Mouse (Mus musculus) gonadal fat pad, adult 2 months (tissue): ENCODE results near the gene Ccdc171. TPM values are rescaled to one million over a fixed set of nuclear protein-coding genes. Genes with fewer than 3 reads are reported as not detected.
"Not testable (repeated sequence)": the region's sequence is repeated elsewhere in the genome, so short reads cannot be mapped to it uniquely, and the experiment has no call there.

Source experiments
- DNase-seq: peaks from one replicate; pipeline ENCODE4 v3.0.0-alpha.2; 2012; ENCODE audit warnings: low read depth
- polyA plus RNA-seq: library from polyadenylated mRNA; depleted of rRNA; stranded (reverse); fragments of >200 nt; gene quantifications from 2 replicates; pipeline ENCODE4 v1.2.3, GENCODE M21; 2012; rRNA removed

Gene Ccdc171
- 0.66 and 1.3 TPM in 2 replicates for polyA plus RNA-seq

- no peak for DNase-seq
These were observed at the start of gene Ccdc171 for GRCm38 (mm10) chr4:83524843-83525689. Ccdc171 (plus strand) TSS chr4:83525545.

GRCm38 (mm10) chr4:83485250-83485649 is 40.1 kb upstream of the Ccdc171 start:
- DNase-seq: no peak

- no peak for DNase-seq
These were observed 39.6 kb upstream of the Ccdc171 start for GRCm38 (mm10) chr4:83485735-83486116.

- no peak for DNase-seq
These were observed 39.0 kb upstream of the Ccdc171 start, which contains the start of gene Psip1 for GRCm38 (mm10) chr4:83486117-83486901. Psip1 (minus strand) TSS chr4:83486459.

GRCm38 (mm10) chr4:83489121-83489520 is 36.2 kb upstream of the Ccdc171 start:
- no peak for DNase-seq

- DNase-seq: no peak
These were observed 32.2 kb upstream of the Ccdc171 start for GRCm38 (mm10) chr4:83493112-83493511.

GRCm38 (mm10) chr4:83497013-83497412 is 28.3 kb upstream of the Ccdc171 start:
- DNase-seq: not testable (repeated sequence)

- DNase-seq: no peak
These were observed 24.9 kb upstream of the Ccdc171 start for GRCm38 (mm10) chr4:83500154-83501036.

- DNase-seq: no peak
These were observed 24.3 kb upstream of the Ccdc171 start for GRCm38 (mm10) chr4:83501037-83501430.

- DNase-seq: no peak
These were observed 15.7 kb upstream of the Ccdc171 start for GRCm38 (mm10) chr4:83509600-83509999.

GRCm38 (mm10) chr4:83511083-83511482 is 14.3 kb upstream of the Ccdc171 start:
- DNase-seq: no peak

GRCm38 (mm10) chr4:83512217-83512616 is 13.1 kb upstream of the Ccdc171 start:
- no peak for DNase-seq

GRCm38 (mm10) chr4:83512644-83513043 is 12.7 kb upstream of the Ccdc171 start:
- no peak for DNase-seq

GRCm38 (mm10) chr4:83514183-83514582 is 11.2 kb upstream of the Ccdc171 start:
- DNase-seq: no peak

- DNase-seq: no peak
These were observed 10.2 kb upstream of the Ccdc171 start for GRCm38 (mm10) chr4:83514976-83515669.

GRCm38 (mm10) chr4:83516144-83516543 is 9.2 kb upstream of the Ccdc171 start:
- DNase-seq: not testable (repeated sequence)

- DNase-seq: no peak
These were observed 6.2 kb upstream of the Ccdc171 start for GRCm38 (mm10) chr4:83519148-83519547.

- no peak for DNase-seq
These were observed 5.5 kb upstream of the Ccdc171 start for GRCm38 (mm10) chr4:83519807-83520206.

- no peak for DNase-seq
These were observed 5.0 kb upstream of the Ccdc171 start for GRCm38 (mm10) chr4:83520308-83520707.

GRCm38 (mm10) chr4:83522066-83522465 is 3.3 kb upstream of the Ccdc171 start:
- DNase-seq: no peak

- no peak for DNase-seq
These were observed 896 bp upstream of the Ccdc171 start for GRCm38 (mm10) chr4:83524456-83524842.
